Mouse (Mus musculus): ENCODE results near the gene Htra3. TPM values are rescaled to one million over a fixed set of nuclear protein-coding genes. Genes with fewer than 3 reads are reported as not detected.

Gene Htra3
- 10 to 100 TPM; 49.9 to 54.6 TPM for total RNA-seq (2021)
- long read RNA-seq, experiment 1, transcript Htra3-202 (7 exons, 1,901 nt) = minor isoform, 6 of 95 reads
- long read RNA-seq, experiment 1, transcript Htra3-201 (9 exons, 2,750 nt) = major isoform, 82 of 95 reads
- long read RNA-seq, experiment 1, partial matches to known transcripts = 4 of 95 reads
- long read RNA-seq, experiment 1, other reads (novel, unspliced or antisense) = 3 of 95 reads
- long read RNA-seq, experiment 2, transcript Htra3-201 (9 exons, 2,750 nt) = major isoform, 85 of 97 reads
- long read RNA-seq, experiment 2, transcript Htra3-202 (7 exons, 1,901 nt) = minor isoform, 6 of 97 reads
- long read RNA-seq, experiment 2, partial matches to known transcripts = 3 of 97 reads
- long read RNA-seq, experiment 2, other reads (novel, unspliced or antisense) = 3 of 97 reads

DNA sequence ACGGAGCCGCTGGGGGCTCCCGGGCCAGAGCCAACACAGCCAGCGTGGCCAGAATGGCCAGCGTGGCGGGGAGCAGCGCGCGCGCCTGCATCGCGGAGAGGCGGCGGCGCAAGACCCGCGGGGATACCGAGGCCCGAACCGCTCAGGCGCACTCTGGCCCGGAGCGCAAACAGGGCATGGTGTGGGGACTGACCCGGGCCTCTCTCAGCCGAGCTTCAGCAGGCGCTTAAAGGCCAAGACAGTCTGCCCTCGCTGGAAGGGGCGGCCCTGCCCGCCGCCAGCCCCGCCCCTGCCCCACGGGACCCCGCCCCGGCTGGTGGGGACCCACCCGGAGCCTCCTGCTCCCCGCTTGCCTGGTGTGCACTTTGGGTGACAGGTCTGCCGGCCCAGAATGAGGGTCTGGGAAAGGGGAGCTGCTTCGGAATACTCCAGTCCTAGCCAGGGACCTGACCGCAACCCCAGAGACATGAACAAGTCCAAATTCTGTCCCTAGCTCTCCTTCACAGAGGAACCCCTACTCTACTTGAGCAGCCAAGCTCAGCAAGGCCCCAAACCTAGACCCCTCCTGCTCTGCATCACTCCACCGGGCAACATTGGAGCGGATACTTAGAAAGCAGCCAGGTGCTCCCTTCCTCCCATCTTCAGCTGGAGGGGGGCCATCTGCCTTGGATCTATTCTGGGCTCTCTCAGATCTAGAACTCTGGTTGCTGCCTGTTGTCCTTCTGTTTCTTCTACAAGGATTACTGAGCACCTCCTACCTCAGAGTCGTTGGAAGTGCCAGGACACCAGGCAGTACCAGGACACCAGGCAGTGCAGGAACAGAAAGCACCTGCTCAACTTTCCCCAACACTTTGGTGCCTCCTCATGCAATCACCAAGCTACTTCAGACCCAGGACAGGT is at the start of gene Htra3:
TSS of gene Htra3 (minus strand) at position 527 of the 900 bp plus-strand sequence.
- peak; percentile 78 for DNase-seq
- intact Hi-C loops (cut with DNase I; ENCODE audit: low total_unique reads) = loop anchor here (2.0 kb wide), 1 partner anchor 85 kb away; no protein-coding TSS in a partner anchor

GRCm38 (mm10) chr5:35728957-35729460 is 49.4 kb upstream of the Htra3 start:
- peak; percentile 56 for DNase-seq
- intact Hi-C loops (cut with DNase I; ENCODE audit: low total_unique reads) = no loop called here

GRCm38 (mm10) chr5:35728344-35728956 is 48.9 kb upstream of the Htra3 start:
- intact Hi-C loops (cut with DNase I; ENCODE audit: low total_unique reads) = no loop called here
- DNase-seq = no peak

GRCm38 (mm10) chr5:35727447-35727846 is 47.9 kb upstream of the Htra3 start:
- DNase-seq = no peak
- intact Hi-C loops (cut with DNase I; ENCODE audit: low total_unique reads) = no loop called here

GRCm38 (mm10) chr5:35725840-35726239 is 46.3 kb upstream of the Htra3 start:
- intact Hi-C loops (cut with DNase I; ENCODE audit: low total_unique reads) = no loop called here
- DNase-seq = no peak

DNA sequence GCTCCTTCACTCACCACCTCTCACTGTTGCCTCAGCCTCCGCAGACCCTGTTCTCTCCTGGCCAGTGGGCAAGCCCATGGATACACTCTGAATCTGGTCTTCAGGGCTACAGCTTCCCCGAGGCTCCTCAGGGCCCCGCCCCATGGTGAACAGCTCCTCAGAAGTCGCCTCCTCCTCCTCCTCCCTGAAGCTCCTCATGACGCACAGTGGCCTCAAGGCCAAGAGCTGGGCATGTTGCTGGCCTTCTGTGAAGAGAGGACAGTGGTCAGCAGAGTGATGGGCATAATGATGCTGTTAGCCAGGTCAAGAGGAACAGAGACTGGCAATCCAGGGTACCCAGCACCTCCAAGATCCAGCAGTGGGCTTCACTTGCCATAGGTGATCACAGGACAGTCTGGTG is 44.3 kb upstream of the Htra3 start:
- intact Hi-C loops (cut with DNase I; ENCODE audit: low total_unique reads) = no loop called here

GRCm38 (mm10) chr5:35722654-35723053 is 43.1 kb upstream of the Htra3 start:
- intact Hi-C loops (cut with DNase I; ENCODE audit: low total_unique reads) = no loop called here
- no peak for DNase-seq

More for the DNA sequence above, 44.3 kb upstream of the Htra3 start:
- DNase-seq = no peak

GRCm38 (mm10) chr5:35721933-35722332 is 42.4 kb upstream of the Htra3 start:
- intact Hi-C loops (cut with DNase I; ENCODE audit: low total_unique reads) = no loop called here
- DNase-seq = no peak

GRCm38 (mm10) chr5:35719880-35720279 is 40.3 kb upstream of the Htra3 start:
- intact Hi-C loops (cut with DNase I; ENCODE audit: low total_unique reads) = no loop called here

GRCm38 (mm10) chr5:35719343-35719742 is 39.8 kb upstream of the Htra3 start:
- intact Hi-C loops (cut with DNase I; ENCODE audit: low total_unique reads) = no loop called here
- no peak for DNase-seq

More at GRCm38 (mm10) chr5:35719880-35720279, 40.3 kb upstream of the Htra3 start:
- DNase-seq = no peak

DNA sequence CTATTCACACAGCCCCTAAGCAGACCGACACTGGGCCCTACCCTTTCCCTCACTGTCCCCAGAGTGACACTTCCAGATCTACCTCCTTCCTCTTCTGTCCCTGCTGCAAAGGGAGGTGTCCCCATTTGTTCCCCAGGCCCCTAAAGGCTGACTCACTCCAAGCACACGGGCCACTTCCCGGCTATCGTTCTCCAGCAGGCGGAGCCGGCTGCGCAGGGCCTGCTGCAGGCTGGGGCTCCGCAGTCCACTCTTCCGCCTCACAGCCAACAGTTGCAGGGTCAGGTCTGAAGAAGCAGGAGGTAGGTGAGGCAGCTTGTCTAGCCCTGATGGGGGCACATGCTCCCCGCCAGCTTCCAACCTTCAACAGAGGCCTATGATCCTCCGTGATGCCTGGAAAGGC is 39.2 kb upstream of the Htra3 start:
- no peak for DNase-seq
- intact Hi-C loops (cut with DNase I; ENCODE audit: low total_unique reads) = no loop called here

DNA sequence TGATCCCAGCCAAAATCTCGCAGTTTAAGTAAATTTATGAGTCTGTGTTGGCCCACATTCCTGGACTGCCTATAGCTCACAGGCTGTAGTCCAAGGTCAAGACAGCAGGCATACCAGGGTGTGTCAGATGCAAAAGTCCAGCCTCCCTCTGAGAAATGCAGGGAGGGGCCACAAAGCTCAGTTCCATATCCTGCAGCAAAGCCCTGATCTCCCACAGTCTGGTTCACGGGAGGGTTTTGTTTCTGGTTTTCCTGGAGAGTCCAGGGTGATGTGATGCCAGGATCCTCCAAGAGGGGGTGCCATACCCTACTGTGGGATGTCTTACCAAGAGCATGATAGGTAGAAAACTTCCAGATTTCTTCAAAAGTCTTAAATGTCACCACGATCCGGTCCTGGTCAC is 38.4 kb upstream of the Htra3 start:
- intact Hi-C loops (cut with DNase I; ENCODE audit: low total_unique reads) = no loop called here
- DNase-seq = no peak

GRCm38 (mm10) chr5:35717455-35717854 is 37.9 kb upstream of the Htra3 start:
- intact Hi-C loops (cut with DNase I; ENCODE audit: low total_unique reads) = no loop called here
- no peak for DNase-seq

DNA sequence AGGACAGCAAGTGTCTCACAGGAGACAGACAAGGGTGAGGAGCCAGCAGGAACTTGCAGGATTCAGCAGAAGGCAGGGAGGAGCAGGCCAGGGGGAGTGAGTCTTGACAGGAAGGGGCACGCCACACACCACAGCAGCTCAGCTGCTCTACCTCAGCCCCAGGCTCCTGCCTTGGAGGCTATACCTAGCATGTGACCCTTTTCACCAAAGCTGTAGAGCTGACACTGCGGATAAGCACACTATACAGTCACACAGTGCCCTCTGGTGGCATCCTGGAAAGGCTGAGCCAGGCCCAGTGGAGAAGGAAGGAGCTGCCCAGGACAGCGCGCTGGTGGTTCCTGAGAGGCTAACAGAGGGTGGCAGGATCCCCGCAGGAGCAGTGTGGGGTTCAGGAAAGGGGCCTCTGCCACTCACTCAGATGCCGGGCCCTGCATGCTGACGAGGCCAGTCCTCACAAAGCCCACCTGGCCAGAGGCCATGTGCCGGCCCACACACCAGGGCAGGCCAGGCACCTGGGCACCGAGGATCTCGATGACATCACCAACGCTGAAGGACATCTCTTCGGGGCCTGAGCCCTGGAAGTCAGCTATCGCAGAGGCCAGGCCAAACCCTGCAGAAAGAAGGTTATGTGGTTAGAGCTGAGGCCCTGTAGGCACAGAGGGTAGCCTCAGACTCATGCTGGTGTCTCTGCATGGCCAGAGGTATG is 34.2 kb upstream of the Htra3 start:
- intact Hi-C loops (cut with DNase I; ENCODE audit: low total_unique reads) = loop anchor here (2.0 kb wide), 1 partner anchor 121 kb away; no protein-coding TSS in a partner anchor
- DNase-seq = peak; percentile 80

DNA sequence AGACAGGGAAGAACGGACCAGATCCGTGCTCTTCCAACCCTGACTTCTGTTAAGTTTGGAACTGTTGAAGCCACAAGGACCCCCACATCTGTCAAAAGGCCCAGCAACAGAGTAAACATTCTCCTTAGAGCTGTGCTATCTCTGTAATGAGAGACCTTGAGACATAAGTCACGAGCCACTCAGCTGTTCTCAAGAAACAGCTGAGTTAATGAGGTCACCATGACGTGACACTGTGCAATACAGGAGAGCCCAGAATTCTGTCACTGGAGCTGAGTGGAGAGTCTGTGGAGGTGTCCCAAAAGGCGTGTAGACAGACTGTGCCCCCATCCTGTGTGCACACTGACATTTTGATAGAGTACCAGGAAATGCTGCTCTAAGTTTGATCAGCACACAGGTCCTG is 32.9 kb upstream of the Htra3 start:
- intact Hi-C loops (cut with DNase I; ENCODE audit: low total_unique reads) = no loop called here
- DNase-seq = no peak

DNA sequence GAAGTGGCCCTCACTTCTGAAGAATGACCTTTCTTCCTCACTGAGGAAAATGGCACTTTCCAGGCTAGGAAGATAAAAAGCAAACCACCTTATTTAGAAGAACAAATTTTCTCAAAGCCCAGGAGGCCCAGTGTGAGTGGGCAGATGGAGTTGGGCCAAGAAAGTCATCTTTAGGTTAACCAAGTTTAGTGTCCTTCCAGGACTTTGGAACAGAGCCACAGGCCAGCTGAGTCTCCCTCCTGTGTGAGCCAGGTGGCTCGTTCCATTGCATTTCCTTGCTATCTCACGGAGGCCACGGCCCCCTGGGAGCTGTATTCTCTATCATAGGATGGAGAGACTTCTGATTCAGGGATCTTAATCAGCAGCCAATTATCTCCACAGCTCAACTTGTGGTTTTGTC is 31.3 kb upstream of the Htra3 start:
- DNase-seq = no peak
- intact Hi-C loops (cut with DNase I; ENCODE audit: low total_unique reads) = no loop called here

GRCm38 (mm10) chr5:35710481-35710880 is 30.9 kb upstream of the Htra3 start:
- DNase-seq = no peak
- intact Hi-C loops (cut with DNase I; ENCODE audit: low total_unique reads) = no loop called here

DNA sequence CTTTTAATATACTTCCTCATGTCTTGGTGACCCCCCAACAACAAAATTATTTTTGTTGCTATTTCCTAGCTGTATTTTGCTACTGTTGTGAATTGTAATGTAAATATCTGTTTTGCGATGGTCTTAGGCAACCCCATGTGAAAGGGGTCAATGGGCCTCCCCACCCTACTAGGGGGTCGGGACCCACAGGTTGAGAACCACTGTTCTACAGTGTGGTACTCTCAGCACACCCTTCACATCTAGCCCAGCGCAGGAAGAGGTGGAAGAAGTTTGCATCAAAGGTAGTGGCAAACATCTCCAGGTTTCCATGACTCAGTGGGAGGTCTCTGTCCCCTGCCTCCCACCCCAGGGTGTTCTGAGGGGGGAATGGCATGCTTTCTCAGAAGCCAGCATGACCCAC is 25.8 kb upstream of the Htra3 start:
- DNase-seq = no peak
- intact Hi-C loops (cut with DNase I; ENCODE audit: low total_unique reads) = no loop called here

DNA sequence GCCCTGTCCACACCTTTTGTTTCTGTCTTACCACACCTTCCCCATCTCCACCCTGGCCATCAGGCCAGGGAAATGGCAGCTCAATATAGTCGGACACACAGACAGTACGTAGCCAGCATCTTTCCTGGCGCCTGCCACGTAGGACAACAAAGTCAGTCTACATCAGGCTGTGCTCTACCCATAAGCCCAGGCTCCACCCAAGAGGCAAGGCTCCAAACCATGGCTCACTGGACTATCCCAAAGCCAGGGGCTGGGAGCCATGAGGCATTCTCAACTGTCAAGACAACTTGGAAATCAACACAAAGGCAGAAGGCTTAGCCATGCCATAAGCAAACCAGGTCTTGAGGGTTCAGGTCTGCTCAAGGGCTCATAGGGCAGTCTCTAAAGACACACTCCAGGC is 24.2 kb upstream of the Htra3 start:
- intact Hi-C loops (cut with DNase I; ENCODE audit: low total_unique reads) = loop anchor here (5.0 kb wide), 1 partner anchor 48 kb away; no protein-coding TSS in a partner anchor
- no peak for DNase-seq

All from gastrocnemius, postnatal 14 days (tissue).